Mouse (Mus musculus): ENCODE data around the gene Arvcf. TPM values are rescaled to one million over a fixed set of nuclear protein-coding genes. Genes with fewer than 3 reads are reported as not detected.
A peak's percentile ranks its signal among the peaks of the same experiment; 100 is the strongest.

Arvcf gene
- polyA plus RNA-seq, 1 experiment from 2014 or later: 115 TPM

DNA sequence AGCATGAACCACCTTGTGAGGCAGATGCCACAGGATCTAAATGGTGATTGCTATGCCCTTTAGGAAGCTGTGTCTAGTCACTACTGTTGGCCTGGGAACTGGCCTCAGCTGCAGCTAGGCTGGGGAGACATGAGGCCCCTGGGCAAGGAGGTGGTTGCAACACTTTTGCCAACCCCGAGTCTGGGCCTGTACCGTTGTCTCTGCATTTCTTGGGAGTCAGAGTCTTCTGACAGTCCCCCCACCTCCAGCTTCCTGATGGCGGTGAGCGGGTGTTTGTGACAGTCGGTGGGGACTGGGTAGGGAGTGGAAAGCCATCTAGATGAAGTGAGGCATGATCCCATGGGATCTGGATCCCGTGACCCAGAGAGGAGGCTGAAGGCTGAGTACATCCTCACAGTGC, 107.4 kb downstream of the Arvcf start:
- Histone ChIP-seq H3K4me3 (replicated peaks) (no peak overlapping the region), H3K9ac (no peak overlapping the region), H3K9me3 (no peaks in the 10 kb centered on the region), H3K27ac (no peak overlapping the region), H3K27me3 (peaks cover 3% of the 10 kb centered on the region; the same call in 1 of the 2 replicates), H3K36me3 (replicated peaks) (peaks cover 11% of the 10 kb centered on the region), H3K4me1 (peaks cover 21% of the 10 kb centered on the region), H3K4me2 (no peak overlapping the region)
- ATAC-seq (ENCODE audit: low FRiP score): no peak
- 95% methylated on average over 6 of the region's 6 CpGs for WGBS

MicroRNA genes within 50 kb of the gene (microRNA counts, 519-probe panel; counts per million panel counts)
- microRNA mmu-miR-185: 4,292 counts per million, percentile 50 among the panel's probes with 10 or more counts

Small RNA genes lying within 50 kb of the gene (microRNA-seq; reads per million reads assigned to microRNA genes)
- gene Gm26219 (not detected), gene Mir185 (462 reads per million, percentile 68 among the genes with 10 or more reads in this experiment)

Other genes starting within 250 kb of the Arvcf start
- gene Rtn4r, start 220.5 kb upstream of the Arvcf start, polyA plus RNA-seq (2016; fragmentation: Nextera tagmentation; extraction: Ambion mirVana): 5.4 and 6.2 TPM in 2 replicates
- gene Ccdc188, start 130.3 kb upstream of the Arvcf start, polyA plus RNA-seq (2016; fragmentation: Nextera tagmentation; extraction: Ambion mirVana): not detected in 2 replicates
- 15.7 and 16.9 TPM in 2 replicates for gene Zdhhc8, start 113.0 kb upstream of the Arvcf start, polyA plus RNA-seq (2016; fragmentation: Nextera tagmentation; extraction: Ambion mirVana)
- gene Trmt2a, start 99.5 kb upstream of the Arvcf start, polyA plus RNA-seq (2016; fragmentation: Nextera tagmentation; extraction: Ambion mirVana): 111 and 118 TPM in 2 replicates
- 983 and 1,008 TPM in 2 replicates for gene Ranbp1, start 99.5 kb upstream of the Arvcf start, polyA plus RNA-seq (2016; fragmentation: Nextera tagmentation; extraction: Ambion mirVana)
- 3.4 TPM in 1 of 2 replicates, not detected in the other for gene Gm49776, start 89.9 kb upstream of the Arvcf start, polyA plus RNA-seq (2016; fragmentation: Nextera tagmentation; extraction: Ambion mirVana)
- gene Dgcr8, start 58.9 kb upstream of the Arvcf start, polyA plus RNA-seq (2016; fragmentation: Nextera tagmentation; extraction: Ambion mirVana): 40.8 and 44.2 TPM in 2 replicates
- gene Tango2, start 79 bp upstream of the Arvcf start, polyA plus RNA-seq (2016; fragmentation: Nextera tagmentation; extraction: Ambion mirVana): 40.7 and 41.5 TPM in 2 replicates
- 23.3 and 23.7 TPM in 2 replicates for gene Txnrd2, start 78.2 kb downstream of the Arvcf start, polyA plus RNA-seq (2016; fragmentation: Nextera tagmentation; extraction: Ambion mirVana)
- 53.5 and 54.2 TPM in 2 replicates for gene Comt, start 78.7 kb downstream of the Arvcf start, polyA plus RNA-seq (2016; fragmentation: Nextera tagmentation; extraction: Ambion mirVana)
- gene Gnb1l, start 150.5 kb downstream of the Arvcf start, polyA plus RNA-seq (2016; fragmentation: Nextera tagmentation; extraction: Ambion mirVana): 11.9 and 14.7 TPM in 2 replicates
- 1.9 and 3.3 TPM in 2 replicates for gene Rtl10, start 150.7 kb downstream of the Arvcf start, polyA plus RNA-seq (2016; fragmentation: Nextera tagmentation; extraction: Ambion mirVana)
- 1.3 and 1.7 TPM in 2 replicates for gene Tbx1, start 242.5 kb downstream of the Arvcf start, polyA plus RNA-seq (2016; fragmentation: Nextera tagmentation; extraction: Ambion mirVana)